Mouse (Mus musculus): ENCODE results near the gene Dgke.
A peak's percentile ranks its signal among the peaks of the same experiment; 100 is the strongest.
"Not testable (repeated sequence)": the region's sequence is repeated elsewhere in the genome, so short reads cannot be mapped to it uniquely, and the experiment has no call there.

The Dgke gene

GRCm38 (mm10) chr11:89066750-89067149 lies at the start of gene Dgke:
Gene Dgke, minus strand, starts transcription at chr11:89066850.
- DNase-seq (ENCODE audit: low spot score): no peak

- no peak for DNase-seq (ENCODE audit: low spot score)
Measured at GRCm38 (mm10) chr11:89107180-89107807, 40.6 kb upstream of the Dgke start.

DNA sequence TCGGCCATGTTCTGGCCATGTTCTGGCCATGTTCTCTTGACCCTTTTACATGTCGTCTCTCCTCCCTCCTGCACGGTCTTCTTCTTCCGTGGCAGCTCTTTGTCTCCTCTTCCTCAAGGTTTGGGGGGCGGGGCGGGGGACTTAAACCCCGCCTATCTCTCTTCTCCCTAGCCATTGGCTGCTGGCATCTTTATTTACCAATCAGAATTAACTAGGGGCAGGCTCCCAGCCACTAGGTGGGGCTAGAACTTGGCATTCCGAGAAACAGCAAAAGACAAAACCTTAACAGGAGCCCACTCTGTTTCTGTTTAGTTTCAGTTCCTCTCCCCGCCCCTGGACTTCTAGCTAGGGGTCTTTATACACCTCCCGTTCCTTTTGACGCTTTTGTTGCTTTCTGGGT lies 39.2 kb upstream of the Dgke start:
- no peak for DNase-seq (ENCODE audit: low spot score)

GRCm38 (mm10) chr11:89105211-89105610 lies 38.6 kb upstream of the Dgke start:
- DNase-seq (ENCODE audit: low spot score): no peak

- no peak for DNase-seq (ENCODE audit: low spot score)
Measured at GRCm38 (mm10) chr11:89103166-89103565, 36.5 kb upstream of the Dgke start.

- no peak for DNase-seq (ENCODE audit: low spot score)
Measured at GRCm38 (mm10) chr11:89100826-89101321, 34.2 kb upstream of the Dgke start.

DNA sequence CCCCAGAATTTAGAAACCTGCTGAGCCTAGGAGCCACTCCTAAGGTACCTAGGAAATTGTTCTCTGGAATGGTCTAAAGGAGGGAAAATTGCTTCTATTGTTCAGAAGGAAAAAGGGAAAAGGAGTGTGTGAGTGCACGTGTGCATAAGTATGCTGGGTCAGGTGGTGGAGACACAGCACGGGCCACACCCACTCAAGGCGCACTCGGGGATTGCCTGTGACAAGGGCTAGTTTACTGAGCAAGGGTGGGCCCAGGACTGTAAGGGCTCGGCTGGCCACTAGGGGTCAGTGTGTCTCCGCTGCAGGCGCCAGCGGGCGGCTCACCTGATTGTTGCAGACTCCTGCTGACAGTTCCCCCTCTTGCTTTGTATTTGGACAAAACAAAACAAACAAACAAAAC lies 33.8 kb upstream of the Dgke start:
- DNase-seq (ENCODE audit: low spot score): peak; percentile 73

DNA sequence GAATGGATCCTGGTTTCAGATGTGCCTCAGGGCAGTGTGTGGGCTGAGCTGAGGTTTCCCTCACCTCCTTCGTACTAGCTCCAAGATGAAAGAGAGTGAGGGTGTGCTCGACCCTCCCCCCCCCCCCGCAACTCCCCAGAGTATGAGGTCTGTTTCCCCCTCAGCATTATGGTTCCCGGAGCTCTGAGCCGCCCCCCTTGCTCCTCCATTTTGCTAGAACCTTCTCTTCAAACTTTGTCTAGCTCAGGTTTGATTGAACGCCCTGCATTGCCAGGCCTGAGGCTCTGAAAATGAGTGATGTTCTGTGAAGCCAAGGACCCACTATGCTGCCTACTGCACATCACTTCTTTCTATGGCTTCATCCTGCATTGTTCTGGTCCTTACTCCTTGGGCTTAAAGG lies 32.3 kb upstream of the Dgke start:
- no peak for DNase-seq (ENCODE audit: low spot score)

- DNase-seq (ENCODE audit: low spot score): no peak
Measured at GRCm38 (mm10) chr11:89098083-89098835, 31.6 kb upstream of the Dgke start.

- DNase-seq (ENCODE audit: low spot score): not testable (repeated sequence)
Measured at GRCm38 (mm10) chr11:89097292-89097691, 30.6 kb upstream of the Dgke start.

DNA sequence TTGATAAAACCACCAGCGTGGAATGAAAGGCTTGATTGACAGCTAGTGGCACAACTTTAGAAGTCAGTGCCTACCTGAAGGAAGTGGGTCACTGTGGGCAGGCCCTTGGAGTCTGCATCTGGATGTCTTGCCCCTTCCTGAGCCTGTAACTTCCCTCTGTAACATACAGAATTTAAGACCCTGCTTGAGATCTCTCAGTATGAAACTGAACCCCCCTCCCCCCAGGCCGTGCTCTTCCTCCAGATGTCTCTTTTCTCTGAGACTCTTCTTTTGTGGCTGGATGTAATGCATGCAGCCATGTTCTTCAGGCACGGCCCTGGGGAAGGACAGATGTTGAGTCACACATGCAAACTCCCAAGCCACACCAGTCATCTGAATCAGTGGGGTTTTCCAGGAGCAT lies 28.7 kb upstream of the Dgke start:
- no peak for DNase-seq (ENCODE audit: low spot score)

DNA sequence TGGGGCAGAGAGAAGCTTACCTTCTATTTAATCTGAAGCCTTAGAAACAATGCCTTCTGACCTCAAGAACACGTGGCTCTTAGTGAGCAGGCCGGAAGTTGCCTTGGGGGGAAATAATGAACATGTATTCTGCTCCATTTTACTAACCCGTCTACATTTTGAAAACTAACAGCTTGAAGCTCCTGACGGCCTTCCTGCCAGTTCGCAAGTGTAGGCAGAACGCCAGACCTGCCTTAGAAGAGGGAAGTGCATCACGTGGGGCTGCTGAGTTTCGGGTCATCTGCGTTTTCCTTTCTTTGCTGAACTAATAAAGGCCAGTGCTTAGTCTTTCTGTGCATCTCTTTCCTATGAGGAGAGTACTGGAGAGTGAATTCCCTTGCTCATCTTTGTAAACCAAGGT lies 26.1 kb upstream of the Dgke start:
- peak; percentile 37 for DNase-seq (ENCODE audit: low spot score)

- DNase-seq (ENCODE audit: low spot score): not testable (repeated sequence)
Measured at GRCm38 (mm10) chr11:89090359-89090758, 23.7 kb upstream of the Dgke start.

DNA sequence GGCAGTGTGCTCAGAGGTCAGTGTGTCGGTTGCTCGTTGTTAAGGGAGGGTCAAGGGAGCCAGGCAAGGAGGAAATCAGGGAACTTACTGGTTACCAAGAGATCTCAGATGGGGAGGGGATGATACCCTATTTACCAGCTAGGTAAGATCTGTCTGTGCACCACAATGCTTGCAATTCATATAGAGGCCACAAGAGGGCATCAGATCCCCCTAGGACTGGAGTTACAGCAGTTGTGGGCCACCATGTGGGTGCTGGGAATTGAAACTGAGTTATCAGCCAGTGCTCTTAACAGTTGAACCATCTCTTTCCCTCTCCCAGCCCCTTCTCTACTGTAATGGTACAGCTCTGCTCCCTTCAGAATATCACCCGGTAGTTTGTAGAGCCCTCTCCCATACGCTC lies 22.1 kb upstream of the Dgke start:
- no peak for DNase-seq (ENCODE audit: low spot score)

GRCm38 (mm10) chr11:89086208-89086809 lies 19.7 kb upstream of the Dgke start:
- DNase-seq (ENCODE audit: low spot score): no peak

DNA sequence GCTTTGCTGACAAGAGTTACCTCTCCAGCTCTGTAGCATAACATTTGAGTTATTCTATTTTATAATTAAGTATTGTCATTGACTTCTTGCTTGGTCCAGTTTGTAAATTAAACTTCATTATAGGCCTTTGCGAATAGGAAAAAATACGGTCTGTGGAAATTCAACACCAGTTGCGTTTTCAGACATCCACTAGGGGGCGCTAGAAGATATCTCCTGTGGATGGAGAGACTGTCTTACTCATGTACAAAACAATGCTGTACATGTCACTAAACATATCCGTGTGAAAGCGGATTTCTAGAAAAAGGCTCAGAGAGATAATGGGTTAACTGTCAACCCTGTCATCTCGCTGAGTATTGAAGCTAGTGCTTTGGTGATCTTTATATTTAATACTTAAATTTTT lies 18.0 kb upstream of the Dgke start:
- no peak for DNase-seq (ENCODE audit: low spot score)

DNA sequence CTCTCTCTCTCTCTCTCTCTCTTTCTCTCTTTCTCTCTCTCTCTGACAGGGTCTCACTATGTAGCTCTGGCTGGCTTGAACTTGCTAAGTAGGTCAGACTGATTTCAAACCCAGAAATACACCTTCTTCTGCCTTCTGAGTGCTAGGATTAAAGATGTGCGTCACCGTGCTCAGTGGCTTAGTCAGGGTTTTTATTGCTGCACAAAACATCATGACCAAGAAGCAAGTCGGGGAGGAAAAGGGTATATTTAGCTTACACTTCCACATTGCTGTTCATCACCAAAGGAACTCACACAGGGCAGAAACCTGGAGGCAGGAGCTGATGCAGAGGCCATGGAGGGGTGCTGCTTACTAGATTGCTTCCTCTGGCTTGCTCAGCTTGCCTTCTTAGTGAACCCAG lies 16.0 kb upstream of the Dgke start:
- not testable (repeated sequence) for DNase-seq (ENCODE audit: low spot score)

GRCm38 (mm10) chr11:89081906-89082305 lies 15.3 kb upstream of the Dgke start:
- not testable (repeated sequence) for DNase-seq (ENCODE audit: low spot score)

- DNase-seq (ENCODE audit: low spot score): peak; percentile 26
Measured at GRCm38 (mm10) chr11:89078996-89079680, 12.5 kb upstream of the Dgke start.

- no peak for DNase-seq (ENCODE audit: low spot score)
Measured at GRCm38 (mm10) chr11:89078305-89078704, 11.7 kb upstream of the Dgke start.

DNA sequence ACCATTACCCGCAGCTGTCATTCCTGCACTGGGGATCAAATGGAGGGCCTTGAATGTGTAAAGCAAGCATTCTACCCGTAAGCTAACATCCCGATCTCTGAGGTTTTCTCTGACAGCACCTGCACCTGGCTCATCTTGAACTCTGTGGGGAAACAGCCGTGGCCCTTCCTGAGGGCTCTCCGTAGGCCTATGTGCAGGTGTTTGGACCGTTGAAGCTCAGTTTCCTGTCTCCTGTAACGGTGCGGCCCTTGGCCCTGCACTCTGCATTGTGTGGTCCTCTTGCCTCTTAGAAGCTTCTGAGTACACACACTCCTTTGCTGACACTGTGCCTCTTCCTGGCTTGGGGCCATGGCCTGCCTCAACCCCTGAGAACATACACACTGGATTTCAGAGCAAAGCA lies 11.0 kb upstream of the Dgke start:
- DNase-seq (ENCODE audit: low spot score): no peak

GRCm38 (mm10) chr11:89076370-89076821 lies 9.7 kb upstream of the Dgke start:
- no peak for DNase-seq (ENCODE audit: low spot score)

All from spleen, adult 12 weeks (tissue).